Mouse (Mus musculus) neural tube, embryonic 10.5 days (tissue): ENCODE data around the gene Gm10142.
"Not testable (repeated sequence)": the region's sequence is repeated elsewhere in the genome, so short reads cannot be mapped to it uniquely, and the experiment has no call there.

ENCODE experiments used
- DNase-seq: peaks from one replicate; pipeline ENCODE4 v3.0.0-alpha.2; 2017; ENCODE audit warnings: low spot score; ENCODE audit errors: extremely low spot score

Gene Gm10142

DNA sequence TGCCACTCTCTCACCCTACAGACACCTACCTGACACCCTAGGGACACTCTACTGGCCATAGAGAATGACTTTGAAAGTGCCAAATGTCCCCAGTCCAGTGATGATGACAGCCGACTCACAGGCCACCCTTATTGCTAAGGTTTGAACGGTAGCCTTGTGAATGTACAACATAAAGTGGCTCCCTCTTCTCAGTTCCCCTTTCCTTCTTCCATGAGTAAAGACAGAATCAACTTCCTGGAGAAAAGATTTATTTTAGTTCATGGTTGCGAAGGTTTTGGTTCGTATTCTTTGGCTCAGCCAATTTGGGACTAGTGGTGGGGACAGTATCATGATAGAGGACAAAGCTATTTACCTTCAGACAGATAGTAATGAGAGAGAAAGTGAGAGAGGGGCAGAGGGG, 23.3 kb downstream of the Gm10142 start:
- DNase-seq, result no peak

DNA sequence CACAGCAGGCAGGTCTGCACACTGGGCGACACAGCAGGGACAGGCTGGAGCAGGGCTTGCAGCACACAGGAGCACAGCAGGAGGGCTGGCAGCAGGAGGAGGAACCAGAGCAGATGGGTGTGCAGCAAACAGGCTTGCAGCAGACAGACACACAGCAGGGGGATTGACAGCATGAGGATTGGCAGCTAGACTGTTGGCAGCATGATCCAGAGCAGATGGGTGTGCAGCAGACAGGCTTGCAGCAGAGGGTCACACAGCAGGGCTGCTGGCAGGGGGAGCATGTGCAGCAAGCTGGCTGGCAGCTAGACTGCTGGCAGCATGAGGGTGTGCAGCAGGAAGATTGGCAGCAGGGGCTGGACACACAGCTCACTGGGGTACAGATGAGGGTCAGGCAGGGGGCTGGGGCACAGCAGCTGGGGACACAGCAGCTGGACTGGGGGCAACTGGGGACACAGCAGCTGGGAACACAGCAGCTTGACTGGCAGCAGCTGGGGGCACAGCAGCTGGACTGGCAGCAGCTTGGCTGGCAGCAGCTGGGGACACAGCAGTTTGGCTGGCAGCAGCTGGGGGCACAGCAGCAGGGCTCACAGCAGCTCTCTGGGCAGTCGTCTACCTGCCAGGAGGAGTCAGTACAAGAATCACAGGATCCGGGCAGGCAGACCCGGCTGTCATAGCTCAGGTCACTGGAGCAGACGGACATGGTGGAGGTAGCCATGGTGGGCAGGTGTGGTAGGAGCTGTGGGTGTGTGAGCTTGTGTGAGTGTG, 26.5 kb downstream of the Gm10142 start, which contains the start of gene Gm18596:
Gene Gm18596 (minus strand): TSS at position 715 of the 765 bp plus-strand sequence.
- DNase-seq, result not testable (repeated sequence)

DNA sequence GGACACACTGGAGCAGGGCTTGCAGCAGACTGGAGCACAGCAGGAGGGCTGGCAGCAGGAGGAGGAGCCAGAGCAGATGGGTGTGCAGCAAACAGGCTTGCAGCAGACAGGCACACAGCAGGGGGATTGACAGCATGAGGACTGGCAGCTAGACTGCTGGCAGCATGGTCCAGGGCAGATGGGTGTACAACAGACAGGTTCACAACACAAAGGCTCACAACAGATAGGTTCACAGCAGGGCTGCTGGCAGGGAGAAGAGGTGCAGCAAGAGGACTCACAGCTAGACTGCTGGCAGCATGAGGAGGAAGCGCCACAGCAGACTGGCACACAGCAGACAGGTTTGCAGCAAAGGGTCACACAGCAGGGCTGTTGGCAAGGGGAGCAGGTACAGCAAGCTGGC, 35.1 kb downstream of the Gm10142 start:
- not testable (repeated sequence) for DNase-seq

DNA sequence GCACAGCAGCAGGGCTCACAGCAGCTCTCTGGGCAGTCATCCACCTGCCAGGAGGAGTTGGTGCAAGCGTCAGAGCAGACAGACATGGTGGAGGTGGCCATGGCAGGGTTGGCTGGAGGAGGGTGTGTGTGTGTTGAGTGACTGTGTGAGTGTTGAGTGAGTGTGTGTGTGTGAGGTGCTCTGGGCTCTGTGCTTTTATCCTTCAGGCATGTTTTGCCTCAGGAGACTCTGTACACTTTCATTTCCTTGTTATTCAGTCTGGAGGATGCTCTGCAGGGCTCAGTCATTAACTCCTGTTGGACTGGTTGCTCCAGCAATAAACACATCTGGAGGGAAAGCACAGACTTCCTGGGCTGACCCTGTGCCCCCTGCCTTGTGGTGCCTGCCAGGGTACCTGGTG, 35.6 kb downstream of the Gm10142 start, which contains the start of gene Gm9736:
Gene Gm9736 (minus strand): TSS at position 101 of the 400 bp plus-strand sequence.
- DNase-seq, result not testable (repeated sequence)

DNA sequence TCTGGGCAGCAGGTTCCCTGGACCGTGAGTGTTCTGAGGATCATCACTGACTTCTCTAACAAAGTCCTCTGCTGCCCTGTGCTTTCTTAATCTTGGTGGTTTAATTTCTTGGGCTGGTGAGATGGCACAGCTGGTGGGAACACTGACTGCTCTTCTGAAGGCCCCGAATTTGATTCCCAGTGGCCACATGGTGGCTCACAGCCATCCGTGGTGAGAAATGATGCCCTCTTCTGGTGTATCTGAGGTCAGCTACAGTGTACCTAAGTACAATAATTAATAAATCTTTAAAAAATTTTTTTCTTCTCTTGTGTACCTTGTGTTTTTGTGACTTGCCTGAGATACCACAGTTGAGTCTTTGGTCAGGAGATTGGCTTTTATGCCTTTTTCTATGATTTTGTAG, 36.7 kb downstream of the Gm10142 start:
- not testable (repeated sequence) for DNase-seq

DNA sequence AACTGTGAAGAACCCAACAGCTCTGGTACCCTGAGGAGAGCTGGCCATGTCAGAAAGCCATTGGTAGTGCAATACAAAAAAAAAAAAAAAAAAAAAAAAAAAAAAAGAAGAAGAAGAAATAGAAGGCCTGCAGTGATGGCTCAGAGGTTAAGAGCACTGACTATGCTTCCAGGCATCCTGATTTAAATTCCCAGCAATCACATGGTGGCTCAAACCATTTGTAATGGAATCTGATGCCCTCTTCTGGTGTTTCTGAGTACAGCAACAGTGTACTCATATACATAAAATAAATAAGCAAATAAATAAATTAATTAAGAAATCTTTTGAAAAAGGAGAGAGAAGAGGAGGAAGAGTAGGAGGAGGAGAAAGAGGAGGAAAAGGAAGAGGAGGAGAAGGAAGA, 37.8 kb downstream of the Gm10142 start:
- DNase-seq, result no peak

DNA sequence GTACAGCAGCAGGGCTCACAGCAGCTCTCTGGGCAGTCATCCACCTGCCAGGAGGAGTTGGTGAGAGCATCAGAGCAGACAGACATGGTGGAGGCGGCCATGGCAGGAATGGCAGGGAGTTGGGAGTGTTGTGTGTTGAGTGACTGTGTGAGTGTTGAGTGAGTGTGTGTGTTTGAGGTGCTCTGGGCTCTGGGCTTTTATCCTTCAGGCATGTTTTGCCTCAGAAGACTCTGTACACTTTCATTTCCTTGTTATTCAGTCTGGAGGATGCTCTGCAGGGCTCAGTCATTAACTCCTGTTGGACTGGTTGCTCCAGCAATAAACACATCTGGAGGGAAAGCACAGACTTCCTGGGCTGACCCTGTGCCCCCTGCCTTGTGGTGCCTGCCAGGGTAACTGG, 44.0 kb downstream of the Gm10142 start, which contains the start of gene Gm3233:
Gene Gm3233 (minus strand): TSS at position 101 of the 400 bp plus-strand sequence.
- not testable (repeated sequence) for DNase-seq
